Mouse (Mus musculus) forebrain, embryonic 10.5 days (tissue): ENCODE results near the gene Meis2. TPM values are rescaled to one million over a fixed set of nuclear protein-coding genes. Genes with fewer than 3 reads are reported as not detected.
A peak's percentile ranks its signal among the peaks of the same experiment; 100 is the strongest.

Experiments
- DNase-seq: peaks from one replicate; pipeline ENCODE4 v3.0.0-alpha.2; 2017; ENCODE audit warnings: low spot score; ENCODE audit errors: extremely low spot score
- H3K27ac ChIP-seq: fragments of 300-500 bp; sonication (generic); 2 replicates; pipeline ENCODE4 v1.5.1; 2016; ENCODE audit warnings: mild to moderate bottlenecking
- H3K27me3 ChIP-seq: fragments of 300-500 bp; sonication (generic); 2 replicates; pipeline ENCODE4 v1.6.1; 2016; ENCODE audit warnings: mild to moderate bottlenecking; ENCODE audit not compliant: poor library complexity, severe bottlenecking
- H3K36me3 ChIP-seq: fragments of 300-500 bp; sonication (generic); replicated peaks from 2 replicates; pipeline ENCODE4 v1.6.1; 2016; ENCODE audit warnings: mild to moderate bottlenecking, moderate library complexity
- H3K4me1 ChIP-seq: fragments of 300-500 bp; sonication (generic); 2 replicates; pipeline ENCODE4 v1.6.1; 2016
- H3K4me3 ChIP-seq: fragments of 300-500 bp; sonication (generic); 2 replicates; pipeline ENCODE4 v1.5.1; 2016; ENCODE audit warnings: mild to moderate bottlenecking, moderate library complexity
- H3K9me3 ChIP-seq: fragments of 300-500 bp; sonication (generic); 2 replicates; pipeline ENCODE4 v1.6.1; 2016; ENCODE audit warnings: mild to moderate bottlenecking, moderate library complexity
- WGBS: fragments of 180-500 bp; shearing (Covaris S2); methylation state at CpG from one replicate; pipeline ENCODE4 v1.1.7; 2016; 5-methylcytosine and 5-hydroxymethylcytosine counted together
- polyA plus RNA-seq: library from polyadenylated mRNA; unstranded; fragments of >200 nt; fragmentation: Nextera tagmentation; extraction: Ambion mirVana; gene quantifications from 2 replicates; pipeline ENCODE4 v1.2.1, GENCODE M21; 2016

Gene Meis2
- polyA plus RNA-seq = 32.5 TPM in 2 replicates

DNA sequence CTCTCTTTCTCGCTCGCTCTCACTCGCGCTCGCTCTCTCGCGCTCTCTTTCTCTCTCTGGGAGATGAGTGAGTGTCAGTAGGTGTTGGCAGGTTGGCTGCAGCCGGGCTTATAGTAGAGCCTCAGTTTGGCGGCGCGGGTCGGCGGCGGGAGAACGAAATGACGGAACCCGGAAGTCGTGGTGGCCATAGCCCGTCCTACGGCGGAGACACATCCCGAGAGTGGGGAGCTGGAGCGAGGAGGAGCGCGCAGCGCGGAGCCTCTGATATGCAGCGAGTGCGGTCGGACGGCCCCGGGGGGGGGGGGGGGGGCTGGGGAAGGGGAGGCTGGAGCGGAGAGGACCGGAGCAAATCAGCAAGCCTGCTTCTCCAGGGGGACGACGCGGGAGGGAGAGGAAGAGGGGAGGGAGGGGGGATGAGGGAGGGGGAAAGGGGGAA, at the start of gene Meis2:
Meis2 (minus strand) TSS at position 270 of the 436 bp plus-strand sequence.
- H3K36me3 ChIP-seq = 0 out of 2 replicates have a peak, but pooled peaks cover 3% of the 10 kb centered on the region
- H3K9me3 ChIP-seq = no peaks in the 10 kb centered on the region
- H3K4me3 ChIP-seq = peak within 1 kb of the TSS; percentile 76
- under 1% methylated on average over 27 of the region's 37 CpGs for WGBS
- H3K27ac ChIP-seq = peak within 1 kb of the TSS; percentile 90
- DNase-seq = peak; percentile 88
- H3K4me1 ChIP-seq = peaks cover 74% of the 10 kb centered on the region
- peaks cover 56% of the 10 kb centered on the region for H3K27me3 ChIP-seq

DNA sequence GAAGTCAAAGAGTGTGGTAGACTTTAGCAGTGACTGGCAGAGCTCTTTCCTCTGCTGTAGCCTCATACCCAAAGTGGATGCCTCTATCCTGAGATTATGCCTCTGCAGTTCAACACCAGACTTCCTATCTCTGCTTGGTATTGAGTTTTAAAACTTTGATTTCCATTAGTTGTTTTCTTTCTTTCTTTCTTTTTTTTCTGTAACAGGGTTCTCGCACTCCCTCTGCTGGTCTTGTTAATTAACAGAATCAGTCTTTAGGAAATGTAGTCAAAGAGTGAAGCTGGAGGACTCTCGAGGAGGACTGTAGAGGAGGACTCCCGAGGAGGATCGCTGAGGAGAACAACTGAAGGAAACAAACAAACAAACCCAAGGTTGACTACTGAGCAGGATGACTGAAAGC, 40.6 kb upstream of the Meis2 start:
- WGBS = 66% methylated on average over 4 of the region's 4 CpGs
- Histone ChIP-seq H3K27me3 (no peaks in the 10 kb centered on the region), H3K4me3 (no peak overlapping the region), H3K9me3 (no peaks in the 10 kb centered on the region), H3K27ac (no peak overlapping the region), H3K4me1 (peaks cover 10% of the 10 kb centered on the region), H3K36me3 (no peaks in the 10 kb centered on the region)
- no peak for DNase-seq

DNA sequence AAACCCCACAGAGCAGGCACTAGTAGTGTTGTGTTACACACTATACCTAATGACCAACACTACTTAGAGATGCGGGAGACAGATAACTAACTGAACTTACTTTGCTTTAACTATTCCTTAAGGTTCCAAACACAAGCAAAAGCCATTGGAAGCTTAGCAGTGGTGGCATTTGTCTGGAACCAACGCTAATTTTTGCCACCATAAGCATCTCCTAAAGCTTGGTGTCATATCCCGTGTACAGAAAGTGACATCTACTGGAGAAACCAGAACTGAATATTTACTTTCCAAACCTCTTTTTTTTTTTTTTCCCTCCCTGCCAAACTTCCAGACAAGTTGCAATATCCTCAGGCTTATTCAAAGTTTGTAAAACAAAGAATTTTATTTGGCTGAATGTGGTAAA, 39.5 kb upstream of the Meis2 start:
- Histone ChIP-seq H3K27ac (no peak overlapping the region), H3K4me1 (peaks cover 10% of the 10 kb centered on the region), H3K27me3 (no peaks in the 10 kb centered on the region), H3K4me3 (no peak overlapping the region), H3K36me3 (no peaks in the 10 kb centered on the region), H3K9me3 (no peaks in the 10 kb centered on the region)
- DNase-seq = no peak
- 71% methylated on average over 3 of the region's 3 CpGs for WGBS

DNA sequence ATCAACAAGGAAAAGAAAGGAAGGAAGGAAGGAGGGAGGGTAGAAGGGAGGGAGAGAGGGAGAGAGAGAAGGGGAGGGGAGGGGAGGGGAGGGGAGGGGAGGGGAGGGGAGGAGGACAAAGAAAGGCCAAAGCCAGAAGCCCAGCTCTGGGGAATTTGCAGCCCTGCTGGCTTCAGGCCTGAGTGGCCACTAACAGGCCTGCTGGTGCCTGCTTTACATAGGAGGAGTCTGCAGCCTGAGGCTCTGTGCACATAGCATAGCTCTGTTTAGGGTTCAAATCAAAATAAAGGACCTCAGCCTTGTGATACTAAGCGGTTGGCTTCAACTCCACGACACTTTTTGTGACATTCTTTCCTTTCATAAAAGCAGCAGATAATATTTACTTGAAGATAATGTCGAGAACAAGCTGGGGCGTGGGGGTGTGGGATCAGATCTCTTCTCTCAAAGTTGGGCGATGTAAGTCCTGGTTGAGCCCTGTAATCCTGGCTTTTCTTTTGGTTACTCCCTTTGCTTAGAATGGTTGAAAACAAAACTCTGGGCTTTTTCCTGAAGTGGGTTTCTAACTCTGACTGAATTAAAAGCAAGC, 37.9 kb upstream of the Meis2 start:
- H3K4me1 ChIP-seq = peaks cover 10% of the 10 kb centered on the region
- H3K27ac ChIP-seq = peak overlapping the region; percentile 32
- H3K36me3 ChIP-seq = no peaks in the 10 kb centered on the region
- H3K4me3 ChIP-seq = no peak overlapping the region
- no peaks in the 10 kb centered on the region for H3K9me3 ChIP-seq
- WGBS = 35% methylated on average over 5 of the region's 5 CpGs
- H3K27me3 ChIP-seq = no peaks in the 10 kb centered on the region
- peak; percentile 28 for DNase-seq

- Histone ChIP-seq H3K27me3 (no peaks in the 10 kb centered on the region), H3K4me1 (peaks cover 10% of the 10 kb centered on the region), H3K27ac (no peak overlapping the region), H3K9me3 (no peaks in the 10 kb centered on the region), H3K4me3 (no peak overlapping the region), H3K36me3 (no peaks in the 10 kb centered on the region)
- DNase-seq = peak; percentile 47
Observed at GRCm38 (mm10) chr2:116101221-116101620, 35.6 kb upstream of the Meis2 start.

DNA sequence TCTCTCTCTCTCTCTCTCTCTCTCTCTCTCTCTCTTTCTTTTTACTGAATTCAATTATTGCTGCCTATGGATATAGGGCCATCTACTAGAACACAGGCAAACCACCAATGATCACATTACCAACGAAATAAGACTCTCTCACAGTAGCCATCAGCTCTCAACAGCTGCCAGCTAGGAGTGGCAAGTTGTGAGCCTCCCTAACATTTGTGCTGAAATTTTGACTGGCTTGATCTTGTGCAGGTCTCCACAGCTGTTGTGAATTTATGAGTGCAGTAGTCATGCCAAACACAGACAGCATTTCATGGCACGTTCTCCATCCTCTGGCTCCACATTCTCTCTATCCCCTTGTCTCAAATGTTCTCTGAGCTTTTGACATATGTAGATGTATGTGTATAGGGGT, 15.3 kb upstream of the Meis2 start:
- no peak for DNase-seq
- Histone ChIP-seq H3K9me3 (peaks cover 10% of the 10 kb centered on the region; the same call in 1 of the 2 replicates), H3K4me1 (peaks cover 4% of the 10 kb centered on the region), H3K36me3 (no peaks in the 10 kb centered on the region), H3K27me3 (peaks cover 30% of the 10 kb centered on the region), H3K4me3 (no peak overlapping the region), H3K27ac (no peak overlapping the region)
- 86% methylated on average over 2 of the region's 2 CpGs for WGBS

DNA sequence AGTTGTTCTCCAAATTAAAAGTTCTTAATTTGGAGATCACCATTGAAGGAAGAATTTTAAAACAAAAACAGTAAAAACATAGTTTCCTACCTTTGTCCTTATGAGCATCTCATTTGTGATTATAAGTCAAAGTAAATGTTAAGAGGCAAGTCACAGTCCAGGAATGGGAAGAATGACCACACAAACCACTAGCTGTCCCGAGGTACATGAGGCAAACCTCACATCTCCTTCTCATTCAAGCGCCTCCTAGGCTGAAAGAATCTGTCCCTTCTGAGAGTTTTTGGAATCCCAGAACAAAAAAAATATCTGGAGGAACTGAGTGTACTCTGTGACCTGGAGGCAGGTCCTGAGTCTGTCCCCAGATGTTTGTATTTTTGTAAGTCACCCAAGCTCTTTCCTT, 13.2 kb upstream of the Meis2 start:
- Histone ChIP-seq H3K4me1 (peaks cover 21% of the 10 kb centered on the region), H3K4me3 (no peak overlapping the region), H3K36me3 (no peaks in the 10 kb centered on the region), H3K9me3 (peaks cover 10% of the 10 kb centered on the region; the same call in 1 of the 2 replicates), H3K27ac (no peak overlapping the region), H3K27me3 (peaks cover 51% of the 10 kb centered on the region)
- no peak for DNase-seq
- WGBS = 80% methylated on average over 2 of the region's 2 CpGs

- H3K27ac ChIP-seq = no peak overlapping the region
- WGBS = 78% methylated on average over 3 of the region's 3 CpGs
- H3K4me3 ChIP-seq = no peak overlapping the region
- no peaks in the 10 kb centered on the region for H3K36me3 ChIP-seq
- H3K9me3 ChIP-seq = peaks cover 7% of the 10 kb centered on the region; the same call in 1 of the 2 replicates
- H3K27me3 ChIP-seq = peaks cover 63% of the 10 kb centered on the region
- DNase-seq = no peak
- peaks cover 26% of the 10 kb centered on the region for H3K4me1 ChIP-seq
Observed at GRCm38 (mm10) chr2:116077716-116078115, 12.1 kb upstream of the Meis2 start.

- H3K27me3 ChIP-seq = peaks cover 71% of the 10 kb centered on the region
- DNase-seq = no peak
Observed at GRCm38 (mm10) chr2:116076752-116077480, 11.3 kb upstream of the Meis2 start.

DNA sequence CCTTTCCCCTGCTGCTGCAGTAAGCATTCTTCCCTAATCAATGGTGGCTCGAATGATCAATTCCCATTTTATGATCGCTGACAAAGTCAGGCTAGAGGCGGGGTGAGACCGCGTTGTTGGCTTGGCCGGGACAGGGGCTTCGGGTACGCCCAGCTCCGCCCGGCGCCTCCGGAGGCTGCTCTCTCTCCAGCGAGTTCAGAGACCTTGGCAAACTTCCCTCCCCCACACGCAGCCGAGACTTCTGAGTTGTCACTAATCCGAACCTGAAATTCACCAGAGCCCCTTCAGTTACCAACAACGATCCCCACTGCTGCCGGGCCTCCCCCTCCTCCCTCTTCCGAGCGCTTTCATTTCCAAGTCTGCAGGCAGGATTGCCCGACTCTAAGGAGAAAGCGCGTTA, 10.3 kb upstream of the Meis2 start:
- DNase-seq = peak; percentile 64
- Histone ChIP-seq H3K27ac (0 out of 2 replicates have a peak overlapping the region, but pooled peaks have one; percentile 40), H3K27me3 (peaks cover 80% of the 10 kb centered on the region), H3K4me3 (peak overlapping the region; percentile 54), H3K36me3 (no peaks in the 10 kb centered on the region), H3K4me1 (peaks cover 44% of the 10 kb centered on the region), H3K9me3 (no peaks in the 10 kb centered on the region)
- under 1% methylated on average over 23 of the region's 23 CpGs for WGBS

More at GRCm38 (mm10) chr2:116076752-116077480, 11.3 kb upstream of the Meis2 start:
- Histone ChIP-seq H3K4me3 (no peak overlapping the region), H3K27ac (no peak overlapping the region), H3K4me1 (peaks cover 34% of the 10 kb centered on the region), H3K36me3 (no peaks in the 10 kb centered on the region), H3K9me3 (peaks cover 7% of the 10 kb centered on the region; the same call in 1 of the 2 replicates)

GRCm38 (mm10) chr2:116075477-116075876, 9.8 kb upstream of the Meis2 start:
- Histone ChIP-seq H3K27me3 (peaks cover 84% of the 10 kb centered on the region), H3K36me3 (no peaks in the 10 kb centered on the region), H3K27ac (peak overlapping the region; percentile 60; the same call in 1 of the 2 replicates), H3K4me1 (peaks cover 48% of the 10 kb centered on the region), H3K9me3 (no peaks in the 10 kb centered on the region), H3K4me3 (peak overlapping the region; percentile 54)
- peak; percentile 46 for DNase-seq
- WGBS = under 1% methylated on average over 20 of the region's 20 CpGs

DNA sequence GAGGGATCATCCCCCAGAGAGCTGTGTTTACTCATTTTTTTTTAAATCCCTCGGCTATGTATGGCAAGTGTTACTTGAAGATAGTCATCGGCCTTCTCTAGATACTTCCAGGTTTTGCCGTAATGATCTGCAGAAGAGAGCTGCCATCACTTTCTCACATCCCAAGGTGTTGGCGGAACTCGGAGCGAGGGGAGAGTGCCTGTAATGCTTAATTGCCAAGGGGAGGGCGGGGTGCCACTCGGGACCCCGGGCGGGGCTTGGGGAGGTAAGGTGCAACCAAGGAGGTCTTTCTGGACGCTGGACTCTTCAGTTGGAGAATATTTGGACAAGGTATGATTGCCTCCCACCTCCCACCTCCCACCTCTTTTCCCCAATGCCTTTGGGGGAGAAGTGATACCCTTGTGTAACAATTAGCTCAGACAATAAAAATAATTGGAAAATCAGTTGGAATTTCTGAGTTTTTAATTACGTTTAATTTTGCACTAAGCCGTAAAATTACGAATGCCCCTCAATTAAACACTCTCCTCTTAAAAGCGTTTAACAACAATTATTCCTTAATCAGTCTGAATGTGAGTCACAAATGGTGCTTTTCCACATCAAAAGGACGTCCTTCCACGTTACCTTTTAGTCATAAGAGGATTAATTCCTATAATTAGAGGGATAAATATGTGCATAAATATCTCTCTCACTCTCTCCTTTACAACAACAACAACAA, 9.2 kb upstream of the Meis2 start:
- DNase-seq = no peak
- Histone ChIP-seq H3K27ac (no peak overlapping the region), H3K4me1 (peaks cover 54% of the 10 kb centered on the region), H3K27me3 (peaks cover 90% of the 10 kb centered on the region), H3K36me3 (no peaks in the 10 kb centered on the region), H3K4me3 (peak overlapping the region; percentile 54), H3K9me3 (no peaks in the 10 kb centered on the region)
- WGBS = under 1% methylated on average over 17 of the region's 17 CpGs

GRCm38 (mm10) chr2:116074061-116074460, 8.4 kb upstream of the Meis2 start:
- Histone ChIP-seq H3K27ac (no peak overlapping the region), H3K9me3 (no peaks in the 10 kb centered on the region), H3K4me1 (peaks cover 62% of the 10 kb centered on the region), H3K27me3 (peaks cover 93% of the 10 kb centered on the region), H3K36me3 (no peaks in the 10 kb centered on the region), H3K4me3 (no peak overlapping the region)
- DNase-seq = no peak
- 10% methylated on average over 3 of the region's 3 CpGs for WGBS
